Mouse (Mus musculus) hindbrain, embryonic 11.5 days (tissue): ENCODE data around the gene Spns1. TPM values are rescaled to one million over a fixed set of nuclear protein-coding genes. Genes with fewer than 3 reads are reported as not detected.
"Not testable (repeated sequence)": the region's sequence is repeated elsewhere in the genome, so short reads cannot be mapped to it uniquely, and the experiment has no call there.

ENCODE experiments used
- ATAC-seq: fragments of 200-750 bp; cut with Nextera tagmentation; 2 replicates; pipeline ENCODE4 v1.8.0; 2017; ENCODE audit warnings: mild to moderate bottlenecking, moderate TSS enrichment, moderate library complexity; ENCODE audit not compliant: low FRiP score
- DNase-seq: peaks from one replicate; pipeline ENCODE4 v3.0.0-alpha.2; 2015; ENCODE audit warnings: low spot score
- H3K27ac ChIP-seq: fragments of 300-500 bp; sonication (generic); 2 replicates; pipeline ENCODE4 v1.5.1; 2014; ENCODE audit warnings: mild to moderate bottlenecking, low read depth, low read length
- H3K27me3 ChIP-seq: fragments of 300-500 bp; sonication (generic); 2 replicates; pipeline ENCODE4 v1.6.1; 2014; ENCODE audit warnings: mild to moderate bottlenecking, low read length, moderate library complexity, mixed read lengths; ENCODE audit not compliant: control insufficient read depth, insufficient read depth
- H3K36me3 ChIP-seq: fragments of 300-500 bp; sonication (generic); 2 replicates; pipeline ENCODE4 v1.6.1; 2014; ENCODE audit warnings: mild to moderate bottlenecking, low read length, moderate library complexity, mixed read lengths; ENCODE audit not compliant: control insufficient read depth, insufficient read depth
- H3K4me1 ChIP-seq: fragments of 300-500 bp; sonication (generic); replicated peaks from 2 replicates; pipeline ENCODE4 v1.6.1; 2014; ENCODE audit warnings: low read length, mixed read lengths; ENCODE audit not compliant: control insufficient read depth, insufficient read depth
- H3K4me2 ChIP-seq: fragments of 300-500 bp; sonication (generic); replicated peaks from 2 replicates; pipeline ENCODE4 v1.6.1; 2014; ENCODE audit warnings: mild to moderate bottlenecking, low read depth, low read length
- H3K4me3 ChIP-seq: fragments of 300-500 bp; sonication (generic); 2 replicates; pipeline ENCODE4 v1.5.1; 2014; ENCODE audit warnings: low read depth, low read length
- H3K9ac ChIP-seq: fragments of 300-500 bp; sonication (generic); 2 replicates; pipeline ENCODE4 v1.6.1; 2014; ENCODE audit warnings: low read depth, low read length
- H3K9me3 ChIP-seq: fragments of 300-500 bp; sonication (generic); 2 replicates; pipeline ENCODE4 v1.6.1; 2016; ENCODE audit warnings: low read length; ENCODE audit not compliant: control insufficient read depth
- WGBS: fragments of 180-500 bp; shearing (Covaris S2); extraction: QIAGEN DNeasy Blood & Tissue Kit; methylation state at CpG from one replicate; pipeline ENCODE4 v1.1.7; 2014; 5-methylcytosine and 5-hydroxymethylcytosine counted together
- polyA plus RNA-seq: library from polyadenylated mRNA; unstranded; fragments of >200 nt; fragmentation: Nextera tagmentation; extraction: Ambion mirVana; gene quantifications from 2 replicates; pipeline ENCODE4 v1.2.1, GENCODE M21; 2014

The Spns1 gene
- polyA plus RNA-seq, 1 experiment from 2014 or later: 36.0 TPM

DNA sequence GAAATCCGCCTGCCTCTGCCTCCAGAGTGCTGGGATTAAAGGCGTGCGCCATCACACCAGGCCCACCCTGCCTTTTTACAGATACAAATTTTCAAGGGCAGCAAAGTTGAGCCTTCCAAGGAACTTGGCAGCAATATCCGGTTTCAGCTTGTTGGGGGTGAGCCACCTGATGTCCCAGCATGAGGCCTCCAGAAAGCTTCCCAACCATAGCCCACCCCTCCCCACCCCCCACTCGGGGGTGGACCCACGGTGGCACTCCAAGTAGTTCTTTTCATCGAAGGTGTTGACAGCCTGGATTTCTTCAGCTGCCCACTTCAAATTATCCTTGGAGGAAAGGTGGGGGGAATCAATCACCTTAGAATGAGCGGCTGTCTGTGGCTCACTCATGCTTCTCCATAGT lies 38.3 kb downstream of the Spns1 start:
- H3K4me3 ChIP-seq: no peak overlapping the region
- H3K4me1 ChIP-seq: no peaks in the 10 kb centered on the region
- 85% methylated on average over 8 of the region's 8 CpGs for WGBS
- no peak overlapping the region for H3K9ac ChIP-seq
- no peaks in the 10 kb centered on the region for H3K36me3 ChIP-seq
- no peaks in the 10 kb centered on the region for H3K9me3 ChIP-seq
- H3K27me3 ChIP-seq: no peaks in the 10 kb centered on the region
- H3K4me2 ChIP-seq: no peak overlapping the region
- no peak for DNase-seq
- no peak for ATAC-seq
- no peak overlapping the region for H3K27ac ChIP-seq

DNA sequence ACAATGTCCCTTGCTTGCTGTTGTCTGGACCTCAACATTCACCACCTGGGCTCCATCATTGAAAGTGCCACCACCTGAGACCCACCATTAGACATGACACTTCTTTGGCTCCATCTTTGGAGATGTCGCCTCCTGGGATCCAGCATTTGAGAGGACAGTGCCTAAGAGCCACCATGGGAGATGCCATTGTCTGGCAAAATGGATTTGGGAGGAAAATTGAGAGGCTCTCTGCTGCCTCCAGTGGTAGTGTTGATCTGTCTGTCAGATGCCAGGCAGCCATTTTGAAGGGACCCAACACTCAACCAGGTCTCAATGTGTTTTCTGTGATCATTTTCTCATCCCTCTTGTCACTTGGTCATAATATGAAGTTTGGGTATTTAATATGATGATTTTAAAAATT lies 41.7 kb downstream of the Spns1 start:
- H3K27ac ChIP-seq: no peak overlapping the region
- WGBS: 97% methylated on average over 1 of the region's 1 CpGs
- H3K4me1 ChIP-seq: no peaks in the 10 kb centered on the region
- H3K4me3 ChIP-seq: no peak overlapping the region
- no peaks in the 10 kb centered on the region for H3K27me3 ChIP-seq
- ATAC-seq (no peak), DNase-seq (peak; percentile 22)
- H3K4me2 ChIP-seq: no peak overlapping the region
- H3K36me3 ChIP-seq: no peaks in the 10 kb centered on the region
- no peak overlapping the region for H3K9ac ChIP-seq
- no peaks in the 10 kb centered on the region for H3K9me3 ChIP-seq

DNA sequence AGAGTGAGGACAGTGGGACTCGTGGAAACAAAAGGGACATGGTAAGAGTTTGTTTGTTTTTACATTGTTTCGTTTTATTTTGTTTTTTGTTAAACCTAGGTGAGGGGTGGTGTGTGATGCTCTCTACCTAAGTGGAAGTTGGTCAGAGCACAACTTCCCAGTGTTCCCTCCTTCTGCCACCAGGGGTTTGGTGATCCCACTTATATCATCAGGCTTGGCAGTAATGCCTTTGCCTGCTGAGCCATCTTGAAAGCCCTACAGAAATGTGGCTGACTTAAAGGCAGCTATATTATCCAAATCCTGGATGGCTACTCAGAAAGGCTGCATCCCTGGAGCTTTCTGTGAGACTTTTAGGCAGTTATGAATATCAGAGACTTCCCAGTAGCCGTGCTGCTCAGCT lies 44.6 kb downstream of the Spns1 start:
- no peaks in the 10 kb centered on the region for H3K9me3 ChIP-seq
- no peak overlapping the region for H3K27ac ChIP-seq
- DNase-seq (no peak), ATAC-seq (no peak)
- no peaks in the 10 kb centered on the region for H3K36me3 ChIP-seq
- H3K27me3 ChIP-seq: no peaks in the 10 kb centered on the region
- 69% methylated on average over 3 of the region's 3 CpGs for WGBS
- H3K4me2 ChIP-seq: no peak overlapping the region
- H3K9ac ChIP-seq: no peak overlapping the region
- no peaks in the 10 kb centered on the region for H3K4me1 ChIP-seq
- no peak overlapping the region for H3K4me3 ChIP-seq

DNA sequence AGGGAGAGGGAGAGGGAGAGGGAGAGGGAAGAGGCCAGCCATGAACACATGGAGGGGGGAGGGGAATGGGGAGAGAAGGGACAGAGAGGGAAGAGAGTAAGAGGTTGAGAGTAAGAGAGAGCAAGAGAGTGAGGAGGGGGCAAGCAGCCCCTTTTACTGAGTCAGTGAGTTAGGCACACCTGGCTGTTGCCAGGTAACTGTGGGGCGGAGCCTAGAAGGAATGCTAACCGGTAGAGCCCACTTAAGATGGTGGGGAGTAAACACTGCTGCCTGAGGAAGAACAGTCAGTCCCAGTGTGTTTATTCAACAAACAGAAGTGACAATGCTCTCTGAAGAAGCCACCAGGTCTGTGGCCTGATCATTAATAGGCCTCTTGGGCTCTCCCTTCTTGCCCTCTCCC lies 46.6 kb downstream of the Spns1 start:
- no peaks in the 10 kb centered on the region for H3K36me3 ChIP-seq
- no peak overlapping the region for H3K9ac ChIP-seq
- H3K27ac ChIP-seq: no peak overlapping the region
- H3K27me3 ChIP-seq: no peaks in the 10 kb centered on the region
- DNase-seq: no peak
- H3K9me3 ChIP-seq: no peaks in the 10 kb centered on the region
- WGBS: 68% methylated on average over 2 of the region's 2 CpGs
- H3K4me1 ChIP-seq: no peaks in the 10 kb centered on the region
- no peak for ATAC-seq
- H3K4me3 ChIP-seq: no peak overlapping the region
- no peak overlapping the region for H3K4me2 ChIP-seq

DNA sequence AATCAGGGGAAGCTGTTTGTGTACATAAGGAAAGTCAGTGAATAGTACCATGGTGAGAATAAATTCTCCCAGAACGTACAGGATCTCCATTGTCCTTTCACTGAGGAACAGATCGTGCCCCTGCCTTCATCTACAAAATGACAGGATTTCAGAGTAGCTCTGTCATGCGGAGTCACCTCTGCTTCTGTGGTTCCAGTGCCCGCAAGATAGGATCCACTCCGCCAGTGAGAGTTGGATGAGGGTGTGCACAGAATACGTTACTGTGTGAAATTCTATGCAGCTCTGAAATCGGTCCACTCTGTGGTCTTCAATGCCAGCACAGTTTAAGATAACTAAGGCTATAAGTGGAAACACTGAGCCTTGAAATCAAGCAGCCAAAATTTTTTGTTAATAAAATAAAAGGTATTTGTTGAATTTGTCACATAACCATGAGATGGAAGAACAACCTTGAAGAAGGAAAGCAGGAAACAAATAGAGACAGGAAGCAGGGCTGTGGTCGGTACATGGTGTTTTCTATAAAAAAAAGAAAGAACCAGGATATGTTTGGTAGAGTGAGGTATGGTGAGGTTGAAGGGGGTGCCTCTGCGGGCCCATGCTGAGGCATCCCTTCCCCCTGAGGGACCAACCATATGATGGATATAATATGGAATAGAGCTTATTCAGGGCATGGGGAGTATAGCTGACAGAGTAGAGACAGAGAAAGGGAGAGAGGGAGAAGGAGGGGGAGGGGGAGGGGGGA lies 47.2 kb downstream of the Spns1 start:
- H3K27me3 ChIP-seq: no peaks in the 10 kb centered on the region
- DNase-seq (no peak), ATAC-seq (no peak)
- 86% methylated on average over 9 of the region's 9 CpGs for WGBS
- H3K4me1 ChIP-seq: no peaks in the 10 kb centered on the region
- no peak overlapping the region for H3K27ac ChIP-seq
- H3K36me3 ChIP-seq: no peaks in the 10 kb centered on the region
- H3K4me2 ChIP-seq: no peak overlapping the region
- H3K4me3 ChIP-seq: no peak overlapping the region
- no peaks in the 10 kb centered on the region for H3K9me3 ChIP-seq
- H3K9ac ChIP-seq: no peak overlapping the region

DNA sequence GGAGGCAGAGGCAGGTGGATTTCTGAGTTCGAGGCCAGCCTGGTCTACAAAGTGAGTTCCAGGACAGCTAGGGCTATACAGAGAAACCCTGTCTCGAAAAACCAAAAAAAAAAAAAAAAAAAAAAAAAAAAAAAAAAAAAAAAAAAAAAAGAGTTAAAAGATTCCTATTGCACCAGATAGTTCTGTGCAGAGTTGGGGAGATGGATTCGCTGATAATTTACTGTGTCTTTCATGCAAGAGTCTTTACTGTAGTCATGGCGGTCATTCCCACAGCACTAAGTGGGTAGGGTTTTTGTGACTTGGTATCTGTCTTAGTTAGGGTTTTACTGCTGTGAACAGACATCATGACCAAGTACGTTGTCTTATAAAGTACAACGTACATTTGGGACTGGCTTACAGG lies 48.4 kb downstream of the Spns1 start:
- H3K36me3 ChIP-seq, ATAC-seq, H3K27me3 ChIP-seq, H3K9me3 ChIP-seq, DNase-seq, H3K4me1 ChIP-seq, H3K27ac ChIP-seq, H3K4me2 ChIP-seq, H3K4me3 ChIP-seq, H3K9ac ChIP-seq: not testable (repeated sequence)
- 94% methylated on average over 4 of the region's 6 CpGs for WGBS

DNA sequence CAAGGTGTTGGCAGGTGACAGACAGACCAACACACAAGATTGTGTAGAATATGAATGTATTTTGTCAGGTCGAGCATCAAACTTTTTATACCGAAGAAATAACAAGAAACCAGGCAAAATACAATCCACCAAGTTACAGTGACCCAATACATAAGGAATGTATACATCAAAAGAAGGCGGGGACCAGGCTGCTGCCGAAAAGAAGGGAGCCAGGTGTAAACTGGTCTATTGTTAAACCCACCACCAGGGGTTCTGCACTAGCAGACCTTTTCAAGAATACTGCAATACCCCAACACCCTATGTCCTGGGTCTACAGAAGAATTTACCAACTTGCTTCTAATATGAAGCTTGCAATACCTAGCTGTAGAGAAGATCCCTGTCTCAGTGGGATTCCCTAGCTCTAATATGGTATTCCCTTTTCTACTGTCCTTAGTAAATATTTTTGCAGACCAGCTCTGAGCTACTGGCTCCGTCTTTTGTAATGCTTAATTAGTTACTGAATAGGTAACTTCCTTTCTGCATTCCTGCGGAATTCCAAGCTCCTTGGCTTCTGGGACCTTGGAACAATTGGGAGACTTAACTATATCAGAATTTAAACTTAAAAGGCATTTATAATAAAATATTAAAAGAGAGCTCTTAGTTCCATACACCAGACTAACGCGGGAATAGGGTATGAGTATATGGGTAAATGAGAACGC lies 51.5 kb downstream of the Spns1 start:
- H3K4me3 ChIP-seq, H3K36me3 ChIP-seq, H3K27me3 ChIP-seq, DNase-seq, H3K4me1 ChIP-seq, ATAC-seq, H3K27ac ChIP-seq, H3K9me3 ChIP-seq, H3K4me2 ChIP-seq, H3K9ac ChIP-seq: not testable (repeated sequence)
- WGBS: 23% methylated on average over 9 of the region's 9 CpGs

DNA sequence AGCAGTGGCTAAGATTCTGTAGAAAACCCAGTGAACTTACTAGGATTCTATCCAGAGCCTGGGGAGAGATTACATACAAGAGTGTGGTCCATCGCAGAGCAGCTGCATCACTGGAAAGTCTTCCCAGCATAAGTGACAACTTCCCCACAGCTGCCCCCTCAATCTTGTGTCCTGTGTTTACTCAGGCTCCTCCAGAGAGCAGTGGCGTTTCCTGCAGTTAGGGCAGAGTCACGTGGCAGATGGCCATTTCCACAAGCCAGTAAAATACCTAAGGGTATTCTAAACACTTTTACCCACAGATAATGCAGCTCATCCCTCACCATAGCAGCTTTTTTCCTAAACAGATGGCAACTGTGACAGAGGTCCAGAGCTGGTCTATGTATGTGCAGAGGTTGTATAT lies 52.5 kb downstream of the Spns1 start:
- Histone ChIP-seq H3K27ac (no peak overlapping the region), H3K4me3 (no peak overlapping the region), H3K4me2 (no peak overlapping the region), H3K36me3 (no peaks in the 10 kb centered on the region), H3K9ac (no peak overlapping the region), H3K4me1 (no peaks in the 10 kb centered on the region), H3K9me3 (no peaks in the 10 kb centered on the region), H3K27me3 (no peaks in the 10 kb centered on the region)
- 45% methylated on average over 3 of the region's 3 CpGs for WGBS
- ATAC-seq (no peak), DNase-seq (no peak)

DNA sequence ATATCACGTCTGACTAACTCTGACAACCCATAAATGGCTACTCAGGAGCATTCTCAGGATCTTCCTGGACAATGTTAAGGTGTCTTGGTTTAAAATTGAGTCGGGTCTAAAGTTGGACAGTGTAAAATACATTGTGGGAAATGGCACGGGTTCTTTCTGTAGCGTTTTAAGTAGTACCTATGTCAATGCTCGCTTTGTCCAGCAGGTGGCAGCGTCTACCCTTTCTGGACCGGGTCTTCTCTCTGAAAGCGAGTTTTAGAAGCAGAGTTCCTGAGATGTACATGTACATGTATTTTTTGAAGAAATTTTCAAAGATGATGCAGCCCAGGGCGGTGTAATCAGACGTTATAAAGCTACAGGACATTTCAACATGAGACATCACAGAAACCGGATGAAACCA lies 53.5 kb downstream of the Spns1 start:
- no peaks in the 10 kb centered on the region for H3K4me1 ChIP-seq
- no peak for ATAC-seq

More for the DNA sequence above, 53.5 kb downstream of the Spns1 start:
- WGBS: 11% methylated on average over 11 of the region's 11 CpGs
- no peak overlapping the region for H3K4me3 ChIP-seq
- no peaks in the 10 kb centered on the region for H3K27me3 ChIP-seq
- H3K4me2 ChIP-seq: no peak overlapping the region
- peak; percentile 89 for DNase-seq
- H3K9ac ChIP-seq: no peak overlapping the region
- H3K27ac ChIP-seq: no peak overlapping the region
- H3K36me3 ChIP-seq: no peaks in the 10 kb centered on the region
- no peaks in the 10 kb centered on the region for H3K9me3 ChIP-seq
